Mouse (Mus musculus) embryonic facial prominence, embryonic 11.5 days (tissue): ENCODE measurements at regions not wholly inside any gene's neighbourhood (a gene's known extent, or its start where the extent isn't known, plus 50 kb on each side); places are given as distances from the start of the nearest gene placed in this dataset.

Source experiments
- ATAC-seq: fragments of 200-750 bp; cut with Nextera tagmentation; replicated peaks from 2 replicates; pipeline ENCODE4 v1.8.0; 2017; ENCODE audit warnings: low read depth; ENCODE audit not compliant: insufficient number of reproducible peaks, low FRiP score, low TSS enrichment
- DNase-seq: peaks from one replicate; pipeline ENCODE4 v3.0.0-alpha.2; 2015; ENCODE audit warnings: low spot score
- H3K27ac ChIP-seq: fragments of 300-500 bp; sonication (generic); replicated peaks from 2 replicates; pipeline ENCODE4 v1.5.1; 2014; ENCODE audit warnings: mild to moderate bottlenecking, low read depth, low read length, control low read depth
- H3K27me3 ChIP-seq: fragments of 300-500 bp; sonication (generic); 2 replicates; pipeline ENCODE4 v1.6.1; 2014; ENCODE audit warnings: mild to moderate bottlenecking, low read length, moderate library complexity, mixed read lengths; ENCODE audit not compliant: control insufficient read depth, insufficient read depth
- H3K36me3 ChIP-seq: fragments of 300-500 bp; sonication (generic); replicated peaks from 2 replicates; pipeline ENCODE4 v1.6.1; 2014; ENCODE audit warnings: low read depth, mild to moderate bottlenecking, low read length, moderate library complexity, mixed read lengths; ENCODE audit not compliant: control insufficient read depth, insufficient read depth
- H3K4me1 ChIP-seq: fragments of 300-500 bp; sonication (generic); 2 replicates; pipeline ENCODE4 v1.6.1; 2014; ENCODE audit warnings: low read length, mixed read lengths; ENCODE audit not compliant: control insufficient read depth, insufficient read depth
- H3K4me2 ChIP-seq: fragments of 300-500 bp; sonication (generic); 2 replicates; pipeline ENCODE4 v1.6.1; 2014; ENCODE audit warnings: low read depth, mild to moderate bottlenecking, control low read depth, low read length, moderate library complexity
- H3K4me3 ChIP-seq: fragments of 300-500 bp; sonication (generic); 2 replicates; pipeline ENCODE4 v1.5.1; 2014; ENCODE audit warnings: low read depth, low read length, control low read depth
- H3K9ac ChIP-seq: fragments of 300-500 bp; sonication (generic); replicated peaks from 2 replicates; pipeline ENCODE4 v1.6.1; 2014; ENCODE audit warnings: mild to moderate bottlenecking, control low read depth, low read length
- H3K9me3 ChIP-seq: fragments of 300-500 bp; sonication (generic); replicated peaks from 2 replicates; pipeline ENCODE4 v1.6.1; 2016; ENCODE audit warnings: mild to moderate bottlenecking, low read length, inconsistent platforms, mixed read lengths; ENCODE audit not compliant: control insufficient read depth
- WGBS: fragments of 180-500 bp; shearing (Covaris S2); extraction: QIAGEN DNeasy Blood & Tissue Kit; methylation state at CpG from one replicate; pipeline ENCODE4 v1.1.7; 2014; 5-methylcytosine and 5-hydroxymethylcytosine counted together

DNA sequence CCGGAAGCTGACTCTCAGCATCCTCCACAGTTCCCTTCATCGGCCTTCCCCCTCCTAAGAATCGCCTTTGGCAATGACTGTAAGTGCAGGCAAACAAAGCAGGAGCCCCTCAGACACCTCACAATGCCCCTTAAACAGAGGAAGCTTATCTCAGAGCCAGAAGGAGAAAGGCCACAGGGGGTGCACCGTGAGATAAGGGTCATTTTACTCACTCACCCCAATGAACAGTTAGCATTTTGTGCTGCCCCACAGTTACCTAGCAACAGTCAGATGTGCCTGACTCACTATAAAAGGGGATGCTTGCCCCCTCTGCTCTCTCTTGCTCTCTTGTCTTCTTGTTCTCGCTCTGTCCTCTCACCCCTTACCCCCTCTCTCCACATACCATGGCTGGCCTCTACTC is 606.4 kb upstream of the Adam5 start:
- ATAC-seq (no peak), DNase-seq (no peak)
- no peak overlapping the region for H3K9ac ChIP-seq
- H3K4me3 ChIP-seq = no peak overlapping the region
- no peaks in the 10 kb centered on the region for H3K4me1 ChIP-seq
- H3K9me3 ChIP-seq = peaks cover 3% of the 10 kb centered on the region; the same call in 1 of the 2 replicates
- no peak overlapping the region for H3K27ac ChIP-seq
- no peaks in the 10 kb centered on the region for H3K36me3 ChIP-seq
- no peak overlapping the region for H3K4me2 ChIP-seq
- WGBS = 21% methylated on average over 5 of the region's 5 CpGs
- H3K27me3 ChIP-seq = no peaks in the 10 kb centered on the region

DNA sequence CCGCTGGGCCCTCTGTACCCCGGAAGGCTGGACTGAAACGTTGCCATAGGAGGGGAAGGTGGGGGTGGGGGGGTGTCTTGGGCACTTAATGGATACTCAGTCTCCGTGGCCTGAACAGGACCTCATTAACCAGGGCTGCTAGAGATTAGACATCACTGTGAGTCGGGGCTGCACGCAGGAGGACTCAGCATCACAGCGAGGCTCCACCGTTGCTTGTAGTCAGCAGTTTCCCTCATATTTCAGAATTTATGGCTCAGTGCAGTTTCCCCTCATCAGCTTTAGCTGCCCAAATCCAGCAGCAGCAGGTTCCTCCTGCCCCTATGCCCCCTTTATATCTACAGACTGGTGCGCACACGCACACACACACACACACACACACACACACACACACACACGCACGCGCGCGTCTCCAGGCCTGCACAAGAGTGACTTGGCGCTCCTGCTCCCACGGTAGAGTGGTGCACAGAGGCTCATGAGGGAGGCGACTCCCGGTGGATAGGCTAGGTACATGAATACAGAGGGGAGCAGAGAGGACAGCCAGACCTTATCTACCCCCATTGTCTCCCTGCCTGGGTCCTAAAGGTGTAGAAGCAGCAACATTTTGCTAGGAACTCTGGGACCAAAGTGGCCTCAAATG is 605.8 kb upstream of the Adam5 start:
- H3K27me3 ChIP-seq = no peaks in the 10 kb centered on the region
- peaks cover 3% of the 10 kb centered on the region; the same call in 1 of the 2 replicates for H3K9me3 ChIP-seq
- 66% methylated on average over 19 of the region's 19 CpGs for WGBS
- DNase-seq (no peak), ATAC-seq (no peak)
- H3K4me2 ChIP-seq = no peak overlapping the region
- H3K4me3 ChIP-seq = no peak overlapping the region
- H3K36me3 ChIP-seq = no peaks in the 10 kb centered on the region
- no peaks in the 10 kb centered on the region for H3K4me1 ChIP-seq
- H3K27ac ChIP-seq = no peak overlapping the region
- no peak overlapping the region for H3K9ac ChIP-seq

DNA sequence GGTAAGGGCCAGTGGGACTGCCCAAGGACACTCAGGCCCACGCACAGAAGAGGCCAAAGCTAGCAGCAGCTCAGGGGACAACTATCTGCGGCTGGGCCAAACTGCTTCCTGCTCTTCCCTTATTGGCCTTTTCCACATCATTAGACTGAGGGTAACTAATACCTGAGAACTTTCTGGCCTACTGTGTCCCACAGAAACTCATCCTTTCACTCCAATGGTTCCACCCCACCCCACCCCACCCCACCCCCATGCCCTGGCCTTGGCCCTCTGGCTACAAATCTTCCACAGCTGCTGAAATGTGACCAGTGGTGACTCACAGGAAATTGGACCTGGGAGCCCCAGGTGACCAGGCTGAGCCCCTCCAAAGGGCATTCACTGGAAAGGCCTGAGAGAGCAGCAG is 604.6 kb upstream of the Adam5 start:
- no peak overlapping the region for H3K4me3 ChIP-seq
- H3K4me2 ChIP-seq = no peak overlapping the region
- ATAC-seq = no peak
- 66% methylated on average over 2 of the region's 2 CpGs for WGBS
- H3K27ac ChIP-seq = no peak overlapping the region
- DNase-seq = no peak
- peaks cover 3% of the 10 kb centered on the region; the same call in 1 of the 2 replicates for H3K9me3 ChIP-seq
- H3K4me1 ChIP-seq = no peaks in the 10 kb centered on the region
- no peaks in the 10 kb centered on the region for H3K36me3 ChIP-seq
- no peak overlapping the region for H3K9ac ChIP-seq
- no peaks in the 10 kb centered on the region for H3K27me3 ChIP-seq

DNA sequence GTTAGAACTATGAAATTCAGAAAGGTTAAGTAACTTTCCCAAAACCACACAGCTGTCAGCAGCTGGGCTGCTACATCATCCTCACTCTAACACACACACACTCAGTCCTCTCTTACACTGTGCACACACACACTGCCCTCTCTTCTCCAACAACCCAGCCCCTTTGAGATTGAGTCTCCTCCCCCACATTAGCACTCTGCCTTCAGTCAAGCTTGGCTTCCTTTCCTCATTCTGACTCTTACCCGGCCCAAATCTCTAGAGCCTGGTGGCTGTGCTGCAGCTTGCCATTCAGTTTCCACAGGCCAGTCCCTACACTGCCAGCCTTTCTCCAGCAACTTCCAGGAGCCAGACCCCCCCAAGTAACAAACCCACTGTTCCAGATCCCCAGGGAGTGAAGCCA is 602.0 kb upstream of the Adam5 start:
- no peaks in the 10 kb centered on the region for H3K27me3 ChIP-seq
- no peak for ATAC-seq
- H3K4me1 ChIP-seq = no peaks in the 10 kb centered on the region

DNA sequence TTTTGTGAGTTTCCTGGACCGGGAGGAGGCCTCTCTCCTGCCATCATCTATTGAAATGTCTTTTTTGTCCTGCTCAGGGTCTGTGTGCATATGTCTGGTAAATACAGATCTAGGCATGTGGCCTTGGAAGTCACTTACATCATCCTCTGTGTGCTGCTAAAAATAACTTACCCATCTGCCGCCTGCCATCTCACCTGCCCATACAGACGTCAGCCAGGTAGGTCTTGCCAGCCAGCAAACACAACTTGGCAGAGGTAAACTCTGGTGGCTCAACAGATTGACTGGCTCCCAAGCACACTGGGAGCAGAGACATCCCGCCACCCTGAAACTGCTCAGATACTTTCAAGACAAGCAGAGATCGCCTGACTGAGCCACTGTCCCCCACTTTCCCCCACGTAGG is 597.3 kb upstream of the Adam5 start:
- Histone ChIP-seq H3K27me3 (no peaks in the 10 kb centered on the region), H3K4me1 (no peaks in the 10 kb centered on the region), H3K9ac (no peak overlapping the region), H3K27ac (no peak overlapping the region), H3K9me3 (no peaks in the 10 kb centered on the region), H3K36me3 (no peaks in the 10 kb centered on the region), H3K4me2 (no peak overlapping the region), H3K4me3 (no peak overlapping the region)
- DNase-seq = no peak
- ATAC-seq = no peak
- WGBS = 90% methylated on average over 6 of the region's 6 CpGs

More for the DNA sequence above, 602.0 kb upstream of the Adam5 start:
- 52% methylated on average over 1 of the region's 1 CpGs for WGBS
- Histone ChIP-seq H3K27ac (no peak overlapping the region), H3K4me2 (no peak overlapping the region), H3K9me3 (no peaks in the 10 kb centered on the region), H3K9ac (no peak overlapping the region), H3K4me3 (no peak overlapping the region), H3K36me3 (no peaks in the 10 kb centered on the region)
- no peak for DNase-seq

DNA sequence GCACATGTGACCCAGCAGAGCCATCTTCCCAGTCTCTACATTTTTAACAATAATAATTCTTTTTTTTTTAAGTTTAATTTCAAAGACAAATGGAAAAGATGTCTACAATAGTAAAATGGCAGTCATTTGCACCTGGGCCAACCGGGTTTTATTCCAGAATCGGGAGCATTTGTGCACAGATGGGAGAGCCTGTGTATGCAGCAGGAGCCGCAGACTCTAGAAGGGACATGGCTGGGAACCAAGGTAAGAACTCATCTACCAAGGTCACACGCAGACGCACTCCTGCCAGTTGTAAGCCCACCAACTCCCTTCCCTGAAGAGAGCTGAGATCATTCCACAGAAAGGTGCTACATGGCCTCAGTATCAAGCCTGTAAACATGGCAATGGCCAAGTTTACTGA is 586.4 kb upstream of the Adam5 start:
- H3K9ac ChIP-seq = no peak overlapping the region
- H3K4me3 ChIP-seq = no peak overlapping the region
- no peaks in the 10 kb centered on the region for H3K36me3 ChIP-seq
- no peak for ATAC-seq
- H3K4me1 ChIP-seq = no peaks in the 10 kb centered on the region
- DNase-seq = no peak
- 93% methylated on average over 5 of the region's 5 CpGs for WGBS
- no peak overlapping the region for H3K27ac ChIP-seq
- H3K4me2 ChIP-seq = no peak overlapping the region
- H3K9me3 ChIP-seq = no peaks in the 10 kb centered on the region
- no peaks in the 10 kb centered on the region for H3K27me3 ChIP-seq

DNA sequence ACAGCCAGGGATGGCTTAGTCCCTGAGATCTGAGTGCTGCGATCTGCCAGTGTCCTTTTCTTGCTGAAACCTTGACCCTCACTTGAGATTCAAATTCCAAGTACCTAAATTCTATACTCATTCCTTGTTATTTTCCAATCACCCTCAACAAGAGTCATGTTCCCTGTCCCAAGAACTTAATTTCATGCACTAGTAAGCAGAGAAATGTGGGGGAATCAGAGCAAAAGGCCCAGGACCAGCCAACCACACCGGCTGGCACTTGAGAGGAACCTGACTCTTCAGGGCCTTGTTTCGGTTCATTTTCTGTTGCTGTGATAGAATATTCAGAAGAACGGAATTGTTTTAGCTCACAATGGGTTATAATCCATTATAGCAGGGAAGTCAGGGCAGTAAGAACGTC is 583.7 kb upstream of the Adam5 start:
- Histone ChIP-seq H3K36me3 (no peaks in the 10 kb centered on the region), H3K4me3 (no peak overlapping the region), H3K4me1 (no peaks in the 10 kb centered on the region), H3K27me3 (no peaks in the 10 kb centered on the region), H3K27ac (no peak overlapping the region), H3K4me2 (no peak overlapping the region), H3K9me3 (no peaks in the 10 kb centered on the region), H3K9ac (no peak overlapping the region)
- DNase-seq (no peak), ATAC-seq (no peak)
- WGBS = 88% methylated on average over 5 of the region's 5 CpGs

DNA sequence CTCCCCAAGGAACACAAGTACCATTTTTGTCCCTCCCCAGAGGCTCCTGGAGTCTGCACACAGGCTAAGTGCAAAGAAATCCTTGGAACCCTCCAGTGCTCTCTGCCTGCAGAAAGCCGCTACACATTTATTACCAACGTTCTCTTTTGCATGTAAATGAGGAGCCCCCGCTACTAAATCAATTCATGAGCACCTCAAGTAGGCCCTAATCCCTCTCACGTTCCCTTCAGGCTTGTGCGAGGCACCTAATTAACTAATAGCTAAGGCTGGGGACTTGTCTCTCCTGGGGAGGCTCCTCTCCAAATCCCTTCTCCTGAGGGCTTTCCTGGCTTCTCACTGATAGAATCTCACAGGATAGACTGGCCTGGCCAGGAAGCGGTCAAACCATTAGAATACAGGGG is 568.6 kb upstream of the Adam5 start:
- ATAC-seq (no peak), DNase-seq (peak; percentile 34)
- H3K9ac ChIP-seq = no peak overlapping the region
- 14% methylated on average over 6 of the region's 6 CpGs for WGBS
- H3K4me3 ChIP-seq = no peak overlapping the region
- no peaks in the 10 kb centered on the region for H3K9me3 ChIP-seq
- no peaks in the 10 kb centered on the region; the same call in 1 of the 2 replicates for H3K4me1 ChIP-seq
- no peak overlapping the region for H3K4me2 ChIP-seq
- no peaks in the 10 kb centered on the region for H3K36me3 ChIP-seq
- H3K27me3 ChIP-seq = no peaks in the 10 kb centered on the region
- no peak overlapping the region for H3K27ac ChIP-seq
